Comparison of ENCODE assay signal across 15 mouse cellular contexts in genomic region chr6:33040360-33041090, GRCm38 (mm10).
"Had no signal": no experiment of that assay in that cellular context is flagged by ENCODE, and none has a peak within 500 bp of the region (broad histone marks: within the 10 kb centered on the region; RNA-seq: fewer than 3 reads in every experiment).

No protein-coding gene starts in this region.

- ATAC-seq: inflammation-experienced regulatory T-cells, adult 6 months had no signal

- H3K9me3 ChIP-seq: kidney, embryonic 15.5 days; liver, embryonic 13.5 days; lung, embryonic 15.5 days had no signal

- H3K4me3 ChIP-seq: kidney, embryonic 15.5 days; left cerebral cortex, adult 2 months; liver, embryonic 13.5 days; lung, embryonic 15.5 days had no signal

- H3K4me2 ChIP-seq: kidney, embryonic 15.5 days; liver, embryonic 13.5 days; lung, embryonic 15.5 days; midbrain, embryonic 11.5 days had no signal

- H3K4me1 ChIP-seq: kidney, embryonic 15.5 days; lung, embryonic 15.5 days had no signal

- H3K27me3 ChIP-seq: kidney, embryonic 15.5 days; liver, embryonic 13.5 days; lung, embryonic 15.5 days had no signal

- H3K27ac ChIP-seq: kidney, embryonic 15.5 days; left cerebral cortex, adult 2 months; liver, embryonic 13.5 days; lung, embryonic 15.5 days had no signal

- DNase-seq: kidney, adult 11 months; kidney, adult 8-10 months; kidney, postnatal 10 days; kidney, postnatal 36 days; layer of hippocampus, postnatal 36 days; liver, embryonic 13.5 days; lung, postnatal 10 days; lung, postnatal 36 days; midbrain, embryonic 14.5 days; thymus, postnatal 25 days had no signal

- H3K9ac ChIP-seq: kidney, embryonic 15.5 days; liver, embryonic 13.5 days; lung, embryonic 15.5 days had no signal

- H3K36me3 ChIP-seq: lung, embryonic 15.5 days had no signal
